Mouse (Mus musculus): ENCODE measurements around the gene Gpat3. TPM values are rescaled to one million over a fixed set of nuclear protein-coding genes. Genes with fewer than 3 reads are reported as not detected.

The Gpat3 gene
- polyA plus RNA-seq, 1 experiment from 2014 or later: 6.4 TPM

DNA sequence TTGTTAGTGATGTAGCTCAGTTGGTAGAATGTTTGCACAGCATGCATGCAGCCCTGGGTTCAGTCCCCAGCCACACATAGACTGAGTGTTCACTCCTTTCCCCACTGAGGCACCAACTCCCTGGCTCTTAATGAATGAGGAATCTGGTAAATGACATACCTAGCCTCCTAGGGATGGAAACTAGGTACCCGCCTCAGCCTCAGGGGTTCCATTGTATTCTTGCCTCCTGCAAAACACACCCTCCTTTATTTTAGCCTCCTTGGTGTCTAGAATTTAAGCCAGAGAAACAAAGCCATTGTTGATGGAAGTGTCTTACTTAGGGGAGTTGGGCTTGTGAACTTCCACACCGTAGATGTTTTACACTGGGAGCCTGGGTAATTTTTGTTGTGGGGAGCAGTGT, 17.6 kb downstream of the Gpat3 start:
- no peak for TF ChIP-seq EP300 (optimal IDR thresholded peaks at IDR 0.05)
- Histone ChIP-seq H3K9me3 (ENCODE audit: control insufficient read depth, low read length) (no peaks in the 10 kb centered on the region), H3K27ac (replicated peaks) (no peak overlapping the region), H3K4me3 (ENCODE audit: low read depth, low read length) (no peak overlapping the region), H3K27me3 (ENCODE audit: control insufficient read depth, insufficient read depth, low read length) (no peaks in the 10 kb centered on the region), H3K4me2 (replicated peaks; ENCODE audit: low read depth) (no peak overlapping the region), H3K36me3 (ENCODE audit: control insufficient read depth, insufficient read depth, low read length) (no peaks in the 10 kb centered on the region), H3K4me1 (replicated peaks; ENCODE audit: control insufficient read depth, insufficient read depth) (0 out of 2 replicates have a peak, but pooled peaks cover 3% of the 10 kb centered on the region), H3K9ac (ENCODE audit: low read length) (no peak overlapping the region)
- ATAC-seq (ENCODE audit: low FRiP score, low TSS enrichment) (no peak), DNase-seq (ENCODE audit: low spot score) (no peak)
- 75% methylated on average over 2 of the region's 2 CpGs for WGBS

DNA sequence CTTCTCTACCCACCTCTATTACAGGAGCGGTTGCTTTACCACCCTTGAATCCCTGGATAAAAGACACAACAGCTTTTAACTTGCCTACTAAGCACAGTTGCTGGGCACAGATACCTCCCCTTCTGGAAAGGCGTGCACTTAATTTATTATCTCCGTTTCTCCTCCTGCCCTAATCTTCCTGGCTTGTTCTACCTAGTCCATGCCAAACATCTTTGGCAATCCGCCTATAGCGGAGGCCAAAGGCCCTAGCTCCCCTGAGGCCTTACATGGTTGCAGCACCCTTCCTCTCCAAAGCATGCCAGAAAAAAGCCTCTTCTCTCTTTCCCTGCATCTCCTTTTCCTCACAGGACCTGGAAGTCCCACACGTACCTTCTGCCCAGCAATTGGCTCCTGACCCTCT, 18.9 kb downstream of the Gpat3 start:
- 64% methylated on average over 6 of the region's 6 CpGs for WGBS
- DNase-seq (ENCODE audit: low spot score) (no peak), ATAC-seq (ENCODE audit: low FRiP score, low TSS enrichment) (no peak)
- Histone ChIP-seq H3K27ac (replicated peaks) (no peak overlapping the region), H3K9ac (ENCODE audit: low read length) (no peak overlapping the region), H3K4me1 (replicated peaks; ENCODE audit: control insufficient read depth, insufficient read depth) (0 out of 2 replicates have a peak, but pooled peaks cover 3% of the 10 kb centered on the region), H3K4me2 (replicated peaks; ENCODE audit: low read depth) (no peak overlapping the region), H3K4me3 (ENCODE audit: low read depth, low read length) (no peak overlapping the region), H3K36me3 (ENCODE audit: control insufficient read depth, insufficient read depth, low read length) (no peaks in the 10 kb centered on the region), H3K9me3 (ENCODE audit: control insufficient read depth, low read length) (no peaks in the 10 kb centered on the region), H3K27me3 (ENCODE audit: control insufficient read depth, insufficient read depth, low read length) (no peaks in the 10 kb centered on the region)
- no peak for TF ChIP-seq EP300 (optimal IDR thresholded peaks at IDR 0.05)
- no peak for TF ChIP-seq CTCF (IDR thresholded peaks at IDR 0.05; ENCODE audit: low read depth)

DNA sequence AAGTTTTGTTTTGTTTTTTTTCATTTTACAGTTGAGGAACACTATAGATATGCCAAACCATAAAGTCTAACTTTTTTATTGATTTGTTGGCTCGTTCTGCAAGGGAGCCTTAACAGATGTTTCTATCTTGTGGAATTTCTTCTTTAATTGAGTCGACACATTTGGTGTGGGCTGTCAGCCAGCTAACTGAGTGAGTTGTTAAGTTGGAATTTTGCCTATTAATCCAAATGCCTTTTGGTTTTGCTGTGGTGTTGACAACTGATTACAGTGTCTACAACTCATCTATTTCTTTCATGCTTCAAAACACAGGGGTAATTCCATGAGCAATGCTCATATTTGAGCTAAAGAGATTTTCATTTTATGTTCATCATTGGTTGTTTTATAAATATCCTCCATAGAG, 20.7 kb downstream of the Gpat3 start:
- H3K9me3 ChIP-seq (ENCODE audit: control insufficient read depth, low read length): no peaks in the 10 kb centered on the region
- ATAC-seq (ENCODE audit: low FRiP score, low TSS enrichment) (no peak), DNase-seq (ENCODE audit: low spot score) (no peak)
- no peak overlapping the region for H3K4me2 ChIP-seq (replicated peaks; ENCODE audit: low read depth)
- H3K9ac ChIP-seq (ENCODE audit: low read length): no peak overlapping the region
- H3K4me1 ChIP-seq (replicated peaks; ENCODE audit: control insufficient read depth, insufficient read depth): no peaks in the 10 kb centered on the region
- TF ChIP-seq EP300 (optimal IDR thresholded peaks at IDR 0.05): no peak
- no peak for TF ChIP-seq CTCF (IDR thresholded peaks at IDR 0.05; ENCODE audit: low read depth)
- H3K27ac ChIP-seq (replicated peaks): no peak overlapping the region
- H3K36me3 ChIP-seq (ENCODE audit: control insufficient read depth, insufficient read depth, low read length): no peaks in the 10 kb centered on the region
- H3K4me3 ChIP-seq (ENCODE audit: low read depth, low read length): no peak overlapping the region
- H3K27me3 ChIP-seq (ENCODE audit: control insufficient read depth, insufficient read depth, low read length): no peaks in the 10 kb centered on the region
- 24% methylated on average over 2 of the region's 2 CpGs for WGBS

DNA sequence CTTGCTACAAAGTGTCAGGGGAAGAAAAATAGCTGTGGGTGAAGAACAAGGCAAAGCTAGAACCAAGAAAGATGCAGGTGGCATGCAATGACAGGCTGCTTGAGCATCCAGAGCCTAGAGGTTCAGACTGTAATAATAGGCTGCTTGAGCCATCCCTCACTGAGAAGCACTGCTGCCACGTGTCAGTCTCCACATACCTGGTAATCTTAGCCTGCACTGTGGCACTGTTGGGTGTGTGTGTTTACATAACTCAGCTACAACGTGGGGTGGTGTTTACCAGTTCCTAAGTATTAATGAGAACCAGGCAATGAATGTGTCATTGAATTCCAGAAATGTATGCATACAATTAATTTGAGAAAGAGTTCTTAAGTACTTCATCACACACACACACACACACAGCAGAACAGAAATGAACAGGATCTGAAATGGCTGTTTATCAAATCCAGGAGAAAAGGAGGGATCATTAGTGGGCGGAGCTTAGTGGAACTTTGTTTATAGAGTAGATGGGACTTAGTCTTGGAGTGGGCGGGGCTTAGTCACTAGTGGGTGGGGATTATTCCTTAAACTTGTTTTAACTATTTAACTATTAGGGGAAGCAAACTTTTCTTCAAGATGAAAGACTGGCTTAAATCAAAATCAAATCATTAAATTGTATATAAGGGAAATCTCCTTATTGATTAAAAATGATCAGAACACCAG, 23.8 kb downstream of the Gpat3 start:
- H3K27me3 ChIP-seq (ENCODE audit: control insufficient read depth, insufficient read depth, low read length): no peaks in the 10 kb centered on the region
- ATAC-seq (ENCODE audit: low FRiP score, low TSS enrichment) (peak; percentile 88), DNase-seq (ENCODE audit: low spot score) (peak; percentile 37)
- no peaks in the 10 kb centered on the region for H3K4me1 ChIP-seq (replicated peaks; ENCODE audit: control insufficient read depth, insufficient read depth)
- no peak overlapping the region for H3K9ac ChIP-seq (ENCODE audit: low read length)
- WGBS: 51% methylated on average over 4 of the region's 4 CpGs
- no peaks in the 10 kb centered on the region for H3K36me3 ChIP-seq (ENCODE audit: control insufficient read depth, insufficient read depth, low read length)
- TF ChIP-seq EP300 (optimal IDR thresholded peaks at IDR 0.05): no peak
- no peak for TF ChIP-seq CTCF (IDR thresholded peaks at IDR 0.05; ENCODE audit: low read depth)
- H3K9me3 ChIP-seq (ENCODE audit: control insufficient read depth, low read length): no peaks in the 10 kb centered on the region
- H3K4me2 ChIP-seq (replicated peaks; ENCODE audit: low read depth): no peak overlapping the region
- no peak overlapping the region for H3K4me3 ChIP-seq (ENCODE audit: low read depth, low read length)
- no peak overlapping the region for H3K27ac ChIP-seq (replicated peaks)

DNA sequence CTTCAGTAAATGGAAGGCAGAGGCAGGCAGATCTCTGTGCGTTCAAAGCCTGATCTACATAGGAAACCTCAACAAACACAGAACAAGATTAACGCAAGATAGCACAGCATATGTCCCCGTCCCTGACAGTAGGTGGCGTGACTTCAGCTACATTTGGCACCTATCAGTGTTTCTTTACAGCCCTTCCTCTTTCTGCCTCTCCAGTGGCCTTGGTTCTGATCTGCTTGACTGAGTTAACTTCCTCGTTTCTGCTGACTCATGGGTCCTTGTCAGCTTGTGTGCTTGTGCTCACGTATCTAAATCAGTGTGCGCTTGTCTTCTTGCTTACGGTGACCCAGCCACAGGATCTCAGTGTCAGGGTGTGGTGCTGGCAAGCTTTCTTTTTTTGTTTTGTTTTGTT, 26.5 kb downstream of the Gpat3 start:
- H3K4me2 ChIP-seq (replicated peaks; ENCODE audit: low read depth): no peak overlapping the region
- H3K4me1 ChIP-seq (replicated peaks; ENCODE audit: control insufficient read depth, insufficient read depth): no peaks in the 10 kb centered on the region
- H3K27ac ChIP-seq (replicated peaks): no peak overlapping the region
- no peak overlapping the region for H3K4me3 ChIP-seq (ENCODE audit: low read depth, low read length)
- H3K9ac ChIP-seq (ENCODE audit: low read length): no peak overlapping the region
- WGBS: 81% methylated on average over 8 of the region's 8 CpGs
- no peaks in the 10 kb centered on the region for H3K9me3 ChIP-seq (ENCODE audit: control insufficient read depth, low read length)
- ATAC-seq (ENCODE audit: low FRiP score, low TSS enrichment) (no peak), DNase-seq (ENCODE audit: low spot score) (no peak)
- no peak for TF ChIP-seq EP300 (optimal IDR thresholded peaks at IDR 0.05)
- TF ChIP-seq CTCF (IDR thresholded peaks at IDR 0.05; ENCODE audit: low read depth): peak; percentile 30
- H3K36me3 ChIP-seq (ENCODE audit: control insufficient read depth, insufficient read depth, low read length): no peaks in the 10 kb centered on the region
- no peaks in the 10 kb centered on the region for H3K27me3 ChIP-seq (ENCODE audit: control insufficient read depth, insufficient read depth, low read length)

GRCm38 (mm10) chr5:100874721-100875120, 29.2 kb downstream of the Gpat3 start:
- DNase-seq (ENCODE audit: low spot score) (no peak), ATAC-seq (ENCODE audit: low FRiP score, low TSS enrichment) (no peak)
- no peak overlapping the region for H3K4me3 ChIP-seq (ENCODE audit: low read depth, low read length)
- TF ChIP-seq EP300 (optimal IDR thresholded peaks at IDR 0.05): no peak
- TF ChIP-seq CTCF (IDR thresholded peaks at IDR 0.05; ENCODE audit: low read depth): no peak
- no peak overlapping the region for H3K9ac ChIP-seq (ENCODE audit: low read length)
- no peak overlapping the region for H3K27ac ChIP-seq (replicated peaks)
- H3K36me3 ChIP-seq (ENCODE audit: control insufficient read depth, insufficient read depth, low read length): no peaks in the 10 kb centered on the region
- WGBS: 59% methylated on average over 7 of the region's 7 CpGs
- no peak overlapping the region for H3K4me2 ChIP-seq (replicated peaks; ENCODE audit: low read depth)
- H3K27me3 ChIP-seq (ENCODE audit: control insufficient read depth, insufficient read depth, low read length): no peaks in the 10 kb centered on the region
- no peaks in the 10 kb centered on the region for H3K4me1 ChIP-seq (replicated peaks; ENCODE audit: control insufficient read depth, insufficient read depth)
- no peaks in the 10 kb centered on the region for H3K9me3 ChIP-seq (ENCODE audit: control insufficient read depth, low read length)

Measured in stomach, postnatal 0 days (tissue).